Comparison of ENCODE assay signal across 24 mouse cellular contexts in the genomic region with DNA sequence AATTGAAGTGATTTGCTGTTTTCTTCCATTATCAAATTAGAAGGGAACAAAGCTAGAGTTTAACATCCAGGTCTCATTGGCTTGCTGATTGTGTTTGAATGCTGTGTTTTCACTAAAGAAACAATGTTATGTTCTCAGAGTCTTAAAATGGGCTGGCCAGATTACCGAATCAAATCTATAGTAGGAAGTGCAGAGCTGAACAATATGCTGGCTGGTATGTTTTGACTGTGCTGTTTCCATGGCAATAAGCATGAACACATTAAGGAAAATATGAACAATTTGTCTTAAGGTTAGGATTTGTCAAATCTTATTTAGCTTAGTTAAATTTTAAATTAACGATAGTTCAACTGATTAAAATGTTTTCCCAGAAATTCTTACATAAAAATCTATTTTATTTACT.
DNase-seq lines count a peak whose midpoint lies in the region; ATAC-seq and TF ChIP-seq lines count a peak whose summit lies in the region.
"Had no signal": no experiment of that assay in that cellular context is flagged by ENCODE, and none has a peak within 500 bp of the region (broad histone marks: within the 10 kb centered on the region; RNA-seq: fewer than 3 reads in every experiment).

No protein-coding gene starts in this region.

- ATAC-seq in embryonic facial prominence, embryonic 14.5 days (ENCODE audit: low read depth): no peak
- ATAC-seq in forebrain, postnatal 0 days: peak; percentile 53; the same call in 1 of the 2 replicates
- no peak for ATAC-seq in forebrain, embryonic 15.5 days (replicated peaks)
- no peak for ATAC-seq in limb, embryonic 12.5 days (ENCODE audit: insufficient number of reproducible peaks, insufficient read depth, low FRiP score, low TSS enrichment, low read depth)
- ATAC-seq: activated CD4-positive, CD25-positive, alpha-beta regulatory T cell, adult 4 months; intestine, postnatal 0 days had no signal

- H3K4me1 ChIP-seq in embryonic facial prominence, embryonic 14.5 days (ENCODE audit: control insufficient read depth, insufficient read depth, low read length): peaks cover 13% of the 10 kb centered on the region; the same call in 1 of the 2 replicates
- peaks cover 54% of the 10 kb centered on the region for H3K4me1 ChIP-seq in embryonic facial prominence, embryonic 10.5 days
- peaks cover 14% of the 10 kb centered on the region for H3K4me1 ChIP-seq in forebrain, postnatal 0 days (ENCODE audit: insufficient read depth)
- peaks cover 20% of the 10 kb centered on the region for H3K4me1 ChIP-seq in forebrain, embryonic 15.5 days
- H3K4me1 ChIP-seq in limb, embryonic 12.5 days (replicated peaks): peaks cover 41% of the 10 kb centered on the region
- peaks cover 17% of the 10 kb centered on the region; the same call in 1 of the 2 replicates for H3K4me1 ChIP-seq in limb, embryonic 10.5 days

- TF ChIP-seq CTCF in forebrain, postnatal 0 days (IDR thresholded peaks at IDR 0.05; ENCODE audit: low read depth): no peak

- DNase-seq in embryonic facial prominence, embryonic 14.5 days (ENCODE audit: low spot score): peak; percentile 37
- DNase-seq in embryonic facial prominence, embryonic 10.5 days (ENCODE audit: low spot score): no peak
- peak; percentile 22 for DNase-seq in forebrain, postnatal 0 days
- DNase-seq in limb, embryonic 10.5 days (ENCODE audit: low spot score): no peak
- peak; percentile 6 for DNase-seq in brain, adult 2 months (ENCODE audit: low read depth, low spot score)
- DNase-seq in thymus, postnatal 10 days (ENCODE audit: low spot score in 2 of 2): no peak
- DNase-seq: adrenal gland, adult 8-10 months; adrenal gland, postnatal 25 days; cerebellum, adult 11 months; cerebellum, adult 2 months; cerebellum, adult 9-11 months; cerebellum, postnatal 25 days; gastrocnemius, postnatal 10 days; gastrocnemius, postnatal 36 days; heart, postnatal 36 days had no signal

- H3K9me3 ChIP-seq in embryonic facial prominence, embryonic 14.5 days (ENCODE audit: control insufficient read depth, low read length): no peaks in the 10 kb centered on the region
- H3K9me3 ChIP-seq in embryonic facial prominence, embryonic 10.5 days: no peaks in the 10 kb centered on the region
- H3K9me3 ChIP-seq in forebrain, postnatal 0 days (ENCODE audit: low read length): no peaks in the 10 kb centered on the region
- H3K9me3 ChIP-seq in forebrain, embryonic 15.5 days: no peaks in the 10 kb centered on the region
- no peaks in the 10 kb centered on the region for H3K9me3 ChIP-seq in limb, embryonic 12.5 days
- H3K9me3 ChIP-seq in limb, embryonic 10.5 days (replicated peaks): no peaks in the 10 kb centered on the region
- H3K9me3 ChIP-seq: embryonic facial prominence, embryonic 13.5 days; forebrain, embryonic 10.5 days; hindbrain, embryonic 10.5 days; hindbrain, embryonic 13.5 days had no signal

- H3K9ac ChIP-seq in embryonic facial prominence, embryonic 14.5 days (ENCODE audit: low read depth, low read length): no peak overlapping the region
- no peak overlapping the region for H3K9ac ChIP-seq in forebrain, postnatal 0 days
- no peak overlapping the region for H3K9ac ChIP-seq in forebrain, embryonic 15.5 days (replicated peaks)
- no peak overlapping the region for H3K9ac ChIP-seq in limb, embryonic 12.5 days (replicated peaks)
- H3K9ac ChIP-seq: embryonic facial prominence, embryonic 13.5 days; hindbrain, embryonic 13.5 days had no signal

- H3K27ac ChIP-seq in embryonic facial prominence, embryonic 14.5 days (replicated peaks; ENCODE audit: low read depth, low read length): no peak overlapping the region
- no peak overlapping the region for H3K27ac ChIP-seq in embryonic facial prominence, embryonic 10.5 days (replicated peaks)
- H3K27ac ChIP-seq in forebrain, postnatal 0 days (ENCODE audit: low read depth, low read length): no peak overlapping the region
- H3K27ac ChIP-seq in forebrain, embryonic 15.5 days (replicated peaks): no peak overlapping the region
- H3K27ac ChIP-seq in limb, embryonic 12.5 days: 0 out of 2 replicates have a peak overlapping the region, but pooled peaks have one; percentile 35
- no peak overlapping the region for H3K27ac ChIP-seq in limb, embryonic 10.5 days
- H3K27ac ChIP-seq: embryonic facial prominence, embryonic 13.5 days; forebrain, embryonic 10.5 days; hindbrain, embryonic 10.5 days; hindbrain, embryonic 13.5 days had no signal

- H3K27me3 ChIP-seq in embryonic facial prominence, embryonic 14.5 days (replicated peaks; ENCODE audit: control insufficient read depth, insufficient read depth, low read length): no peaks in the 10 kb centered on the region
- H3K27me3 ChIP-seq in embryonic facial prominence, embryonic 10.5 days (replicated peaks; ENCODE audit: low read depth, poor library complexity, severe bottlenecking): peaks cover 3% of the 10 kb centered on the region; the same call in 1 of the 2 replicates
- H3K27me3 ChIP-seq in forebrain, postnatal 0 days (ENCODE audit: insufficient read depth, low read length): no peaks in the 10 kb centered on the region
- no peaks in the 10 kb centered on the region for H3K27me3 ChIP-seq in forebrain, embryonic 15.5 days
- H3K27me3 ChIP-seq in limb, embryonic 12.5 days: peaks cover 3% of the 10 kb centered on the region; the same call in 1 of the 2 replicates
- no peaks in the 10 kb centered on the region; the same call in 1 of the 2 replicates for H3K27me3 ChIP-seq in limb, embryonic 10.5 days (ENCODE audit: low read depth, poor library complexity, severe bottlenecking)
- H3K27me3 ChIP-seq: embryonic facial prominence, embryonic 13.5 days; hindbrain, embryonic 13.5 days had no signal

- WGBS in embryonic facial prominence, embryonic 14.5 days: 56% methylated on average over 2 of the region's 2 CpGs
- 75% methylated on average over 2 of the region's 2 CpGs for WGBS in embryonic facial prominence, embryonic 10.5 days
- 38% methylated on average over 2 of the region's 2 CpGs for WGBS in forebrain, postnatal 0 days
- WGBS in forebrain, embryonic 15.5 days: 40% methylated on average over 2 of the region's 2 CpGs
- WGBS in limb, embryonic 12.5 days: 79% methylated on average over 2 of the region's 2 CpGs
- 95% methylated on average over 2 of the region's 2 CpGs for WGBS in limb, embryonic 10.5 days

- no peak overlapping the region for H3K4me3 ChIP-seq in embryonic facial prominence, embryonic 14.5 days (ENCODE audit: low read depth, low read length)
- H3K4me3 ChIP-seq in embryonic facial prominence, embryonic 10.5 days: no peak overlapping the region
- no peak overlapping the region for H3K4me3 ChIP-seq in forebrain, postnatal 0 days (ENCODE audit: low read depth, low read length)
- no peak overlapping the region for H3K4me3 ChIP-seq in forebrain, embryonic 15.5 days
- H3K4me3 ChIP-seq in limb, embryonic 12.5 days (replicated peaks): no peak overlapping the region
- H3K4me3 ChIP-seq in limb, embryonic 10.5 days: no peak overlapping the region
- H3K4me3 ChIP-seq: embryonic facial prominence, embryonic 13.5 days; forebrain, embryonic 10.5 days; hindbrain, embryonic 10.5 days; hindbrain, embryonic 13.5 days had no signal

- no peak overlapping the region for H3K4me2 ChIP-seq in embryonic facial prominence, embryonic 14.5 days (ENCODE audit: low read depth, low read length)
- H3K4me2 ChIP-seq in forebrain, postnatal 0 days (ENCODE audit: low read depth): no peak overlapping the region
- no peak overlapping the region for H3K4me2 ChIP-seq in forebrain, embryonic 15.5 days (replicated peaks)
- no peak overlapping the region for H3K4me2 ChIP-seq in limb, embryonic 12.5 days
- H3K4me2 ChIP-seq: embryonic facial prominence, embryonic 13.5 days; heart, embryonic 11.5 days; hindbrain, embryonic 13.5 days had no signal

- H3K36me3 ChIP-seq in embryonic facial prominence, embryonic 14.5 days (ENCODE audit: control insufficient read depth, insufficient read depth, low read length): no peaks in the 10 kb centered on the region
- H3K36me3 ChIP-seq in embryonic facial prominence, embryonic 10.5 days (replicated peaks): no peaks in the 10 kb centered on the region
- no peaks in the 10 kb centered on the region for H3K36me3 ChIP-seq in forebrain, postnatal 0 days (ENCODE audit: insufficient read depth)
- no peaks in the 10 kb centered on the region for H3K36me3 ChIP-seq in forebrain, embryonic 15.5 days
- no peaks in the 10 kb centered on the region for H3K36me3 ChIP-seq in limb, embryonic 12.5 days
- H3K36me3 ChIP-seq in limb, embryonic 10.5 days: no peaks in the 10 kb centered on the region
- H3K36me3 ChIP-seq: embryonic facial prominence, embryonic 13.5 days; forebrain, embryonic 10.5 days; hindbrain, embryonic 10.5 days; hindbrain, embryonic 13.5 days had no signal

Comparison
In these comparisons a context has a peak if more than half of its experiments do, and no peak if none do; other contexts are left out.
1. DNase-seq: peak in embryonic facial prominence, embryonic 14.5 days (single experiment), forebrain, postnatal 0 days (single experiment) and brain, adult 2 months (single experiment); none in embryonic facial prominence, embryonic 10.5 days (single experiment), limb, embryonic 10.5 days (single experiment) and thymus, postnatal 10 days (0 of 2).